Mouse (Mus musculus): ENCODE results near the gene Eepd1. TPM values are rescaled to one million over a fixed set of nuclear protein-coding genes. Genes with fewer than 3 reads are reported as not detected.

The Eepd1 gene
- polyA plus RNA-seq, 1 experiment from 2014 or later, result 6.4 TPM

- H3K9ac ChIP-seq, result no peak overlapping the region
- no peak overlapping the region for H3K4me2 ChIP-seq
- no peak overlapping the region for H3K27ac ChIP-seq
- H3K27me3 ChIP-seq, result no peaks in the 10 kb centered on the region
- no peak overlapping the region for H3K4me3 ChIP-seq (replicated peaks)
- WGBS, result 55% methylated on average over 4 of the region's 4 CpGs
- H3K36me3 ChIP-seq, result no peaks in the 10 kb centered on the region
- peak; percentile 64 for ATAC-seq (replicated peaks; ENCODE audit: low FRiP score)
- H3K9me3 ChIP-seq (replicated peaks), result no peaks in the 10 kb centered on the region
- peaks cover 11% of the 10 kb centered on the region for H3K4me1 ChIP-seq
These were observed 111.1 kb downstream of the Eepd1 start for GRCm38 (mm10) chr9:25592355-25592955.

- H3K4me3 ChIP-seq (replicated peaks), result no peak overlapping the region
- no peaks in the 10 kb centered on the region for H3K4me1 ChIP-seq
- WGBS, result 72% methylated on average over 2 of the region's 2 CpGs
- H3K27me3 ChIP-seq, result no peaks in the 10 kb centered on the region
- H3K27ac ChIP-seq, result no peak overlapping the region
- no peak for ATAC-seq (replicated peaks; ENCODE audit: low FRiP score)
- no peak overlapping the region for H3K9ac ChIP-seq
- no peak overlapping the region for H3K4me2 ChIP-seq
- no peaks in the 10 kb centered on the region for H3K36me3 ChIP-seq
- H3K9me3 ChIP-seq (replicated peaks), result no peaks in the 10 kb centered on the region
These were observed 143.4 kb downstream of the Eepd1 start for GRCm38 (mm10) chr9:25624744-25625143.

- WGBS, result 67% methylated on average over 5 of the region's 5 CpGs
- Histone ChIP-seq H3K9me3 (replicated peaks) (no peaks in the 10 kb centered on the region), H3K4me3 (replicated peaks) (no peak overlapping the region), H3K4me1 (no peaks in the 10 kb centered on the region), H3K9ac (no peak overlapping the region), H3K27me3 (no peaks in the 10 kb centered on the region), H3K36me3 (no peaks in the 10 kb centered on the region), H3K4me2 (no peak overlapping the region), H3K27ac (no peak overlapping the region)
- ATAC-seq (replicated peaks; ENCODE audit: low FRiP score), result no peak
These were observed 148.3 kb downstream of the Eepd1 start for GRCm38 (mm10) chr9:25629531-25630099.

Other genes starting within 250 kb of the Eepd1 start
- 318 and 325 TPM in 2 replicates for gene Sept7, start 229.1 kb upstream of the Eepd1 start, polyA plus RNA-seq (2015; fragmentation: Nextera tagmentation; extraction: Ambion mirVana)

All from kidney, embryonic 15.5 days (tissue).